Mouse (Mus musculus) C2C12 (cell line): Measurements from ENCODE around the gene Ctnna2.

Source experiments
- CTCF ChIP-seq: IDR thresholded peaks from one replicate; pipeline ENCODE4 v1.5.1; 2011; ENCODE audit not compliant: control insufficient read depth, insufficient read depth, insufficient read length
- FOSL1 ChIP-seq: IDR thresholded peaks from one replicate; pipeline ENCODE4 v1.8.0; 2011; ENCODE audit warnings: mild to moderate bottlenecking, low read length; ENCODE audit not compliant: poor library complexity, insufficient read depth, severe bottlenecking

- TF ChIP-seq FOSL1 (no peak), CTCF (no peak)
These were observed at the start of gene Ctnna2 for GRCm38 (mm10) chr6:77979241-77979961.
